Mouse (Mus musculus): ENCODE results near the gene Celsr3. TPM values are rescaled to one million over a fixed set of nuclear protein-coding genes. Genes with fewer than 3 reads are reported as not detected.

Gene Celsr3
- polyA plus RNA-seq (2012; ENCODE audit: low replicate concordance) = 0.54 and 3.5 TPM in 2 replicates

DNA sequence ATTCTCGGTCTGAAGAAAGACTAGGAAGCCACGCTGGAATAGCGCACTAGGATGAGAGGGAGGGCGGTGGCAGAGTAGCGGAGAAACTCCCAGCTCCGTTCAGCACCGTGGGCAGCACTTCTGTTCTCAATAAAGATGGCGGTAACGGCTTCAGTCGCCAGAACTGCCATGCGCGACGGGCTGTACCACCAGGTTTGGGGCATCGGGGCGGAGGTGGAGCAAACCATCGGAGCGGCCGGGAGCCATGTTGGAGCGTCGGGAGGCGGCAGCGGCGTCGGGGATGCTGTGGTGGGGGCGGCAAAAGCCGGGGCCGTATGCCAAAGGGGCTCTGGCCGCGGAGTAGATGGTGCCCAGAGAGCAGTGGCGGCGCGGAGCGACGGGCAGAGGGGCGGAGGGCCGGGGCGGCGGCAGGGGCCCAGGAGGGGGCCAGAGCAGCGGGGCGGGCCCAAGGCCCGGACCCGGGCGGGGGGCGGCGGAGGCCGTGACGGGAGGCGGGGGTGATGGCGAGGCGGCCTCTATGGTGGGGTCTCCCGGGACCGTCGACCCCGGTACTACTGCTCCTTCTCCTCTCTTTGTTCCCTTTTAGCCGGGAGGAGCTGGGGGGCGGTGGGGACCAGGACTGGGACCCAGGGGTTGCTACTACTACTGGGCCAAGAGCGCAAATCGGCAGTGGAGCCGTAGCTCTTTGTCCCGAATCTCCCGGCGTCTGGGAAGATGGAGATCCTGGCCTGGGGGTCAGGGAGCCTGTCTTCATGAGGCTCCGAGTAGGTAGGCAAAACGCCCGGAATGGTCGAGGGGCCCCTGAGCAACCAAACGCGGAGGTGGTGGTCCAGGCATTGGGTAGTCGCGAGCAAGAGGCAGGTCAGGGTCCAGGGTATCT is at the start of gene Celsr3:
TSS of gene Celsr3 (plus strand) at position 501 of the 880 bp plus-strand sequence.

DNA sequence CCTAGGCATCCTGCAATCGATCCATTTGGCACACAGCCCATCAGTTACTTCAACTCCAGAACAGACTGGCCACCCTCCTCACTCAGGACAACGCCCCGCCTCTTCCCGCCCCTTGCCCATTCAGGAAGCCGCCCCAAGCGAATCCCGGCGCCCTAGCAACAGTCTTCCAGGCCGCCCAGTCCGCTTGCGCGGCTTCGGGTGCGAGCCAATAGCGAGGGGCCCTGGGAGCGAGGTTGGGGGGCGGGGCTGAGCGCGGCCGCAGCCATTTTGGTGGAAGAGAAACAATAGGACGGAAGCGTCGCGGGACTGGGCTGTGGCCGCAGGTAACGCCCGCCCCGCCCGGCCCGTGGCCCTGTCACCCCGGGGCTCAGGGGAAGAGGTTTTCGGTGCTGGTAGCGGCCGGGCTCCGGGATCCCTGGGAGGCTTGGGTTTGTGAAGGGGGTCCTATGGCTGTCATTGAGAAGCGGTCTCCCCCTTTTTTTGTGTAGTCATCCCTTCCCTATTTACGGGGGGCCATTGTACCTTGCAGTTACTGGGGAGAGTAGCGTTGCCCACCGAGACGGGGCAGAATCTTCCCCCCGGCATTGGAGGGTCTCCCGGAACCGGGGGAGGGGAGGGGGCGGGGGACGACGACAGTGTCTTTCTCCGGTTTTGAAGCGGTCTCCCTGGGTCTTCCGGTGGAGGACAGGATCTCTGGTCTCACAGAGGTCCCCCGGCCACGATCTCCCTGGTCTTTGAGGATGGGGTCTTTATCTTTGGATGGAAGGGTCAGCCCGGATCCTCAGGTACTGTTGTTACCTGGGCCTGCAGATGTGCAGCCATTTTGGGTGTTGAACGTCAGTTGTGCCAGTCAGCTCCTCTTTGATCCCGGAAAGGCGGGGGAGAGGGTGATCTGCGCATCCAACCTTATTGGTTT is 42.3 kb upstream of the Celsr3 start, which contains the start of gene Ip6k2:
TSS of gene Ip6k2 (plus strand) at position 249 of the 916 bp plus-strand sequence.

DNA sequence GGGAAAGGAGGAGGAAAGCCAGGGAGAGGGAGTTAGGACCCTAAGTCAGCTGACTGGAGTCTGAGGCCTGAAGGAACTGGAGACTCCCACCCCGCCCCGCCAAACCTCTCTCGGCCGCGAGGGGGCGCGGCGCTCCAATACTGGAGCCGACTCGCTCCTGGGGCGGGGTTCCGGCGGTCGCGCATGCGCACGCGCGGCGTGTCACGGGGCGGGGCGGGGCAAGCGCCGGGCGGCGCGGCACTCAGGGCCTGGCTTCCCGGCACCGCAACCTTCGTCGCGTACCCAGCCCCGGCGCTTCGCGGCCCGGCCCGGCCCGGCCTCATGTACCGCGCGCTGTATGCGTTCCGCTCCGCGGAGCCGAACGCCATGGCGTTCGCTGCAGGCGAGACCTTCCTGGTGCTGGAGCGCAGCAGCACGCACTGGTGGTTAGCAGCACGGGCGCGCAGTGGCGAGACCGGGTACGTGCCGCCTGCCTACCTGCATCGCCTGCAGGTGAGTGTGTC is 17.9 kb upstream of the Celsr3 start, which contains the start of gene Nckipsd:
TSS of gene Nckipsd (plus strand) at position 206 of the 503 bp plus-strand sequence.

DNA sequence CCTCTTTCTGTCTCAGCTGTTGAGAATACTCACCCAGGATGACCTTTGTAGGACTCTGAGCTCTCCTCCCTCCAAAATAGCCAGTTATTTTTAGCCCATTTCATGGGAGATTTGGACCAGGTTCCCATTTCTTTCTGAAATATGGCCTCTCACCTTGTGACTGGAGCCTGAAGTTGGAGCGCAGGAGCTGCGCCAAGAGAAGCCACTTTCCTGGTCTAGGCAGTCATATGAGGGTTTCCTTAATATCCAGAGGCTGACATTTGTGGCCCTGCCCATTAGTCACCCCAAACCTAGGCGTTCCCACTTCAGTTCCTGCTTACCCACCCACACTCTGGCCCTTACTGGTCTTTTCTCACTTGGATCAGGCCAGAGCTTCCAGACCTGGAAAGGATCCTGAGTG is 26.9 kb downstream of the Celsr3 start, which contains the start of gene Slc26a6:
TSS of gene Slc26a6 (plus strand) at position 308 of the 400 bp plus-strand sequence.

Other genes starting within 250 kb of the Celsr3 start
- 13.4 and 24.3 TPM in 2 replicates for gene Wdr6, start 247.6 kb upstream of the Celsr3 start, polyA plus RNA-seq (2012; ENCODE audit: low replicate concordance)
- 4.7 and 12.9 TPM in 2 replicates for gene P4htm, start 228.7 kb upstream of the Celsr3 start, polyA plus RNA-seq (2012; ENCODE audit: low replicate concordance)
- gene Arih2, start 176.9 kb upstream of the Celsr3 start, polyA plus RNA-seq (2012; ENCODE audit: low replicate concordance) = 114 and 142 TPM in 2 replicates
- 3.4 and 6.8 TPM in 2 replicates for gene Slc25a20, start 164.2 kb upstream of the Celsr3 start, polyA plus RNA-seq (2012; ENCODE audit: low replicate concordance)
- gene Prkar2a, start 137.0 kb upstream of the Celsr3 start, polyA plus RNA-seq (2012; ENCODE audit: low replicate concordance) = 6.8 and 9.0 TPM in 2 replicates
- gene Ip6k2, start 42.5 kb upstream of the Celsr3 start, polyA plus RNA-seq (2012; ENCODE audit: low replicate concordance) = 41.5 and 47.7 TPM in 2 replicates
- gene Nckipsd, start 18.0 kb upstream of the Celsr3 start, polyA plus RNA-seq (2012; ENCODE audit: low replicate concordance) = 13.8 and 33.4 TPM in 2 replicates
- gene Slc26a6, start 27.0 kb downstream of the Celsr3 start, polyA plus RNA-seq (2012; ENCODE audit: low replicate concordance) = 8.3 and 17.4 TPM in 2 replicates
- gene Tmem89, start 88.3 kb downstream of the Celsr3 start, polyA plus RNA-seq (2012; ENCODE audit: low replicate concordance) = 0.17 TPM in 1 of 2 replicates, not detected in the other
- gene Uqcrc1, start 110.3 kb downstream of the Celsr3 start, polyA plus RNA-seq (2012; ENCODE audit: low replicate concordance) = 196 and 270 TPM in 2 replicates
- gene Col7a1, start 127.3 kb downstream of the Celsr3 start, polyA plus RNA-seq (2012; ENCODE audit: low replicate concordance) = 1.7 and 2.2 TPM in 2 replicates
- not detected in 2 replicates for gene Ucn2, start 159.7 kb downstream of the Celsr3 start, polyA plus RNA-seq (2012; ENCODE audit: low replicate concordance)
- 7.4 and 9.8 TPM in 2 replicates for gene Pfkfb4, start 165.5 kb downstream of the Celsr3 start, polyA plus RNA-seq (2012; ENCODE audit: low replicate concordance)
- gene Shisa5, start 212.2 kb downstream of the Celsr3 start, polyA plus RNA-seq (2012; ENCODE audit: low replicate concordance) = 8,045 and 8,374 TPM in 2 replicates
- gene Trex1, start 233.4 kb downstream of the Celsr3 start, polyA plus RNA-seq (2012; ENCODE audit: low replicate concordance) = 33.0 and 72.5 TPM in 2 replicates
- 5.7 and 7.8 TPM in 2 replicates for gene Atrip, start 247.8 kb downstream of the Celsr3 start, polyA plus RNA-seq (2012; ENCODE audit: low replicate concordance)

Data from hematopoietic multipotent progenitor cell, adult 10-12 weeks (in vitro differentiated cells).